Mouse (Mus musculus) hindbrain, postnatal 0 days (tissue): ENCODE measurements at regions not wholly inside any gene's neighbourhood (a gene's known extent, or its start where the extent isn't known, plus 50 kb on each side); places are given as distances from the start of the nearest gene placed in this dataset.

ENCODE experiments used
- ATAC-seq: fragments of 200-750 bp; cut with Nextera tagmentation; 2 replicates; pipeline ENCODE4 v1.8.0; 2017; ENCODE audit warnings: mild to moderate bottlenecking, moderate TSS enrichment, moderate library complexity
- DNase-seq: peaks from one replicate; pipeline ENCODE4 v3.0.0-alpha.2; 2015; ENCODE audit warnings: low spot score
- H3K27ac ChIP-seq: fragments of 300-500 bp; sonication (generic); 2 replicates; pipeline ENCODE4 v1.5.1; 2014; ENCODE audit warnings: mild to moderate bottlenecking
- H3K27me3 ChIP-seq: fragments of 300-500 bp; sonication (generic); 2 replicates; pipeline ENCODE4 v1.6.1; 2014; ENCODE audit warnings: low read length, mixed read lengths; ENCODE audit not compliant: insufficient read depth
- H3K36me3 ChIP-seq: fragments of 300-500 bp; sonication (generic); 2 replicates; pipeline ENCODE4 v1.6.1; 2014; ENCODE audit warnings: low read length, mixed read lengths; ENCODE audit not compliant: insufficient read depth
- H3K4me1 ChIP-seq: fragments of 300-500 bp; sonication (generic); 2 replicates; pipeline ENCODE4 v1.6.1; 2014; ENCODE audit warnings: antibody characterized with exemption, low read length, mixed read lengths; ENCODE audit not compliant: insufficient read depth
- H3K4me2 ChIP-seq: fragments of 300-500 bp; sonication (generic); 2 replicates; pipeline ENCODE4 v1.6.1; 2014; ENCODE audit warnings: low read depth, mild to moderate bottlenecking, low read length, moderate library complexity, mixed read lengths
- H3K4me3 ChIP-seq: fragments of 300-500 bp; sonication (generic); 2 replicates; pipeline ENCODE4 v1.5.1; 2014; ENCODE audit warnings: low read length
- H3K9ac ChIP-seq: fragments of 300-500 bp; sonication (generic); replicated peaks from 2 replicates; pipeline ENCODE4 v1.6.1; 2014; ENCODE audit warnings: mild to moderate bottlenecking, low read length, moderate library complexity, mixed read lengths
- H3K9me3 ChIP-seq: fragments of 300-500 bp; sonication (generic); 2 replicates; pipeline ENCODE4 v1.6.1; 2016; ENCODE audit warnings: low read length, mixed read lengths
- CTCF ChIP-seq: IDR thresholded peaks from 2 replicates; pipeline ENCODE4 v1.5.1; 2016; ENCODE audit warnings: antibody characterized with exemption, control low read depth, low read depth
- WGBS: fragments of 180-500 bp; shearing (Covaris S2); extraction: QIAGEN DNeasy Blood & Tissue Kit; methylation state at CpG from one replicate; pipeline ENCODE4 v1.1.7; 2014; 5-methylcytosine and 5-hydroxymethylcytosine counted together

DNA sequence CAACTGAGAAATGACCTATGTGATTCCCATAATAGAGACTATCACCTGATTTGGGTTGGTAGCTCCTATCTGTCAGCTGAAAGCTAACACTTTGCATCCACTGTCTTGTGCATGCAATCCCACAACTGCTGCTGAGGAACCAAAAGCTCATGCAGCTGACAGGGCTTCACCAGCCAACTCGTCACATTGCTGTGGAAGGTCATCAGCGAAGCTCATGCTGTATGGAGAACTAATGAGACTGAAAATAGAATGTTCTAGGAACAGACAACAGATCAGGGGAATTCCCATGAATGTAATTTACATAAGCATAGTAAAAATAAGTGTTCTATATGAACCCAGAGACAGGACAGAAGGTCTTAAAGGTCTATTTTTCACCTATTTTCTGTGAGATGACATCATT is 363.5 kb upstream of the Ptger4 start:
- no peak overlapping the region for H3K4me3 ChIP-seq
- WGBS, result 84% methylated on average over 2 of the region's 2 CpGs
- no peaks in the 10 kb centered on the region for H3K9me3 ChIP-seq
- H3K4me1 ChIP-seq, result no peaks in the 10 kb centered on the region
- TF ChIP-seq CTCF, result no peak
- no peak overlapping the region for H3K4me2 ChIP-seq
- DNase-seq (no peak), ATAC-seq (no peak)
- H3K27ac ChIP-seq, result no peak overlapping the region
- H3K27me3 ChIP-seq, result no peaks in the 10 kb centered on the region
- no peaks in the 10 kb centered on the region for H3K36me3 ChIP-seq
- H3K9ac ChIP-seq, result no peak overlapping the region

DNA sequence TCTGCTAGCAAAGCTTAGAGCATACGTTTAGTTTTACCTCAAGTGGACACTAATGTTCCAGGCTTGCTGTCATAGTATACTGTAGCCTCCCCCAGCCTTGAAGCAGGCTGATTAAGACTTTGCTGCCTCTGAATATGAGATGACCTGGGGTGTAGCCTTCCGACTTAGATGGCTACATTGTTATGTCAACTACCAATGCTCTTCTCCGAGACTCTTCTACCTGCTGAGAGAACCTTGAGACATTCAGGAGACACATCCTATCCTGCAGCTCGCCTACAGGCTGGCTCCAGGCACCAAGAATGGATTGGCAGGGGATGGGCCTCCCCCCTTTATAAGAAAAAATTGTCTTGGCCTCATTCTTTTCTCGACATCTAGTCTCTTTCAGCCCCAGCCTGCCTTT is 379.0 kb upstream of the Ptger4 start:
- WGBS, result 76% methylated on average over 5 of the region's 5 CpGs
- Histone ChIP-seq H3K9me3 (no peaks in the 10 kb centered on the region), H3K4me1 (no peaks in the 10 kb centered on the region), H3K36me3 (no peaks in the 10 kb centered on the region), H3K27ac (no peak overlapping the region), H3K4me2 (no peak overlapping the region), H3K9ac (no peak overlapping the region), H3K27me3 (no peaks in the 10 kb centered on the region), H3K4me3 (no peak overlapping the region)
- DNase-seq (no peak), ATAC-seq (no peak)
- TF ChIP-seq CTCF, result no peak

DNA sequence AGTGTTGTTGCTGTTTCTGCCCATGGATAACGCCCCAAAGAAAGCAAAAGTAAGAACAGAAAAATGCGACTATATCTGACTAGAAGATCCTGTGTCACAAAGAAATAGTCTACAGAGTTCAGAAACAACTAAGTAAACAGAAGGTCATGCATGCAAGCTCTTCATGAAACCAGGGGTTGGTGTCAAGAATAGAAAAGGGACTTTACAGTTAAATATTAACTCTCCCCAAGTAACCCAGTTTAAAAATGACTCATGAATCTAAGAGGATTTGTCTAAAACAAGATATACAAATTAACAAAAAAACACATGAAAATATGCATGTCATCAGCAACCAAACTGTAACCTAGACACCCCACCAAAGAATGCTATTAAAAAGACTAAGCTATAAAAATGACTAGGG is 381.4 kb upstream of the Ptger4 start:
- Histone ChIP-seq H3K27ac (no peak overlapping the region), H3K4me1 (no peaks in the 10 kb centered on the region), H3K36me3 (no peaks in the 10 kb centered on the region), H3K27me3 (no peaks in the 10 kb centered on the region), H3K4me3 (no peak overlapping the region), H3K4me2 (no peak overlapping the region), H3K9ac (no peak overlapping the region), H3K9me3 (no peaks in the 10 kb centered on the region)
- 87% methylated on average over 2 of the region's 2 CpGs for WGBS
- ATAC-seq (no peak), DNase-seq (no peak)
- TF ChIP-seq CTCF, result no peak

DNA sequence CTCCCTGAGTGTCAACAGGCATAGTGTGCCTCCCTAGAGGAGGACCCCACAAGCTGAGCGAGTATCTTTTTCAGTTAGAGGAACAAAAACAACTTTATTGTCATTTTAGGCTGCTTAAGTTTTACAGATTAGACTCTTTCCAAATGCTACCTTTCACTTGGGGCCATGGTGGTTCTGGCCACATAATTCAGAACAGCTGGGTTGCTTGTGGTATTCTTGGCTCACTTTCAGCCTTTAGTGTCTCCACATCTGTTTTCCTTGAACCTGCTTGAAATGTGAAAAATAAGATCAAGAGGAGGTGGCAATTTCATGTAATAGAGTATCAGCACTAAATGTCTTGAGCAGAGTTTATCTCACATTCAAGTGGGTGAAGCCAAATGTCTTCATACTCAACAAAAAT is 402.7 kb upstream of the Ptger4 start:
- Histone ChIP-seq H3K9me3 (no peaks in the 10 kb centered on the region), H3K9ac (no peak overlapping the region), H3K27ac (no peak overlapping the region), H3K36me3 (no peaks in the 10 kb centered on the region), H3K4me1 (no peaks in the 10 kb centered on the region), H3K4me2 (no peak overlapping the region), H3K4me3 (no peak overlapping the region), H3K27me3 (no peaks in the 10 kb centered on the region)
- ATAC-seq (no peak), DNase-seq (no peak)
- no peak for TF ChIP-seq CTCF
- WGBS, result 76% methylated on average over 1 of the region's 1 CpGs

DNA sequence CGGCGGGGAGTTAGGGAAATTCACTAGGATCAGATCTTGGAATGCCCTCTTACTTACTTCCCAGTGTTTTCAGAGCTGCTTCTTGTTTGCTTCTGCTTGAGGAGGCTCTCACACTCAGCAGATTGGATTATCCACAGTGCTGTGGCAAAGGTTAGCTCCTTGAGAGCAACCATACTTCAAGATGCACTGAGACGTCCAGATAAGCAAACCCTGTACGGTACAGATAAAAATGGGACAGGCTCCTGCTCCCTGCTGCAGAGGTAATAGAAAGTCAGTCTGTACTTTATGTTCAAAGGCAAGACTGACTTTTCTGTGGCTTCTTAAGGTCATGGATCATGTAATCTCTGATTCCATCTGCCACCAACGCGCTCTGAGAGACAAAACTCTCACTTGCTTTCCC is 414.8 kb upstream of the Ptger4 start:
- H3K4me2 ChIP-seq, result no peak overlapping the region
- H3K36me3 ChIP-seq, result no peaks in the 10 kb centered on the region
- H3K9ac ChIP-seq, result no peak overlapping the region
- DNase-seq (no peak), ATAC-seq (no peak)
- no peaks in the 10 kb centered on the region for H3K9me3 ChIP-seq
- no peaks in the 10 kb centered on the region for H3K4me1 ChIP-seq
- no peak overlapping the region for H3K4me3 ChIP-seq
- H3K27me3 ChIP-seq, result no peaks in the 10 kb centered on the region
- no peak overlapping the region for H3K27ac ChIP-seq
- 87% methylated on average over 6 of the region's 6 CpGs for WGBS
- TF ChIP-seq CTCF, result no peak

DNA sequence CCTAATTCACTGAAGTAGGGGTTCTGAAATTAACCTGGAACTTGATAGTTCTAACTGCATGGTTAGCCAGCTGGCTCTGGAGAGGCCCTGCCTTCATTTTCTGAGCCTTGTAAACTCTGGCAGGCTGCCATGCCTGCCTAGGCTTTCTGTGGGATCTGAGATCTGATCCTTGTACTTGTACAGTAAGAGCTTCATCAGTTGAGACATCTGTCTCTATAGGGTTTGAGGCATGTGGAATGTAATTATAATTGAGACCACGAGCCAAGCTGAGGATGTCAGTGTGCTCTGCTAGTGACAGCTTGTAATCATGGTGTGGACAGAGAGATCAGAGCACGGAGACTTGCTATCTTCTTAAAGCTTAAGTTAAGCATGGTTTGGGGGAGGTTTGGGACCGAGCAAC is 416.8 kb upstream of the Ptger4 start:
- DNase-seq, result peak; percentile 16
- no peak for TF ChIP-seq CTCF

DNA sequence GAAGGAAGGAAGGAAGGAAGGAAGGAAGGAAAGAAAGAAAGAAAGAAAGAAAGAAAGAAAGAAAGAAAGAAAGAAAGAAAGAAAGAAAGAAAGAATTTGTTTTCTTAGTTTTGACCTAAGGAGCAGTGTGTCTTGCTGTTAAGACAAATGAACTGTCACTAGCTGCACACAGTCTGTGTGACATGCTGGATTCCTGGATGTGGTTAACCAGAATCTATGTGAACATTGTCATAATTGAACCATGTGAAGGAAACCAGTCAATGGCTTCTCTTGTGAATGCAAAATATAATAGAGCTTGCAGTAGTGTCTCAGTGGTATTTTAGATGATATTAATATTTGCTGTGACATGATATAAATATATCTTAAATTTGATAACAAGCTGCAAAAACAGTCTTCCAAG is 427.8 kb upstream of the Ptger4 start:
- no peak overlapping the region for H3K27ac ChIP-seq
- H3K4me1 ChIP-seq, result no peaks in the 10 kb centered on the region
- no peak overlapping the region for H3K4me2 ChIP-seq
- H3K36me3 ChIP-seq, result no peaks in the 10 kb centered on the region
- H3K27me3 ChIP-seq, result no peaks in the 10 kb centered on the region
- no peaks in the 10 kb centered on the region for H3K9me3 ChIP-seq
- no peak for TF ChIP-seq CTCF
- H3K4me3 ChIP-seq, result no peak overlapping the region
- H3K9ac ChIP-seq, result no peak overlapping the region
- ATAC-seq (no peak), DNase-seq (no peak)

More for the DNA sequence above, 416.8 kb upstream of the Ptger4 start:
- WGBS, result 56% methylated on average over 3 of the region's 3 CpGs
- no peaks in the 10 kb centered on the region for H3K36me3 ChIP-seq
- H3K4me3 ChIP-seq, result no peak overlapping the region
- no peaks in the 10 kb centered on the region for H3K27me3 ChIP-seq
- H3K4me1 ChIP-seq, result no peaks in the 10 kb centered on the region
- peak; percentile 47; the same call in 1 of the 2 replicates for ATAC-seq
- H3K9me3 ChIP-seq, result no peaks in the 10 kb centered on the region
- no peak overlapping the region for H3K9ac ChIP-seq
- H3K27ac ChIP-seq, result no peak overlapping the region
- H3K4me2 ChIP-seq, result no peak overlapping the region
